In genomic region chr2:130291434-130291833, GRCm38 (mm10) we compare ENCODE assay signal across 8 mouse cellular contexts. TPM values are rescaled to one million over a fixed set of nuclear protein-coding genes. Genes with fewer than 3 reads are reported as not detected.
DNase-seq lines count a peak whose midpoint lies in the region; ATAC-seq and TF ChIP-seq lines count a peak whose summit lies in the region.

No protein-coding gene starts in this region.

- peak overlapping the region; percentile 33; the same call in 1 of the 2 replicates for H3K4me3 ChIP-seq in gastrocnemius, adult 2 months
- no peak overlapping the region for H3K4me3 ChIP-seq in forebrain, embryonic 12.5 days (replicated peaks)
- 0 out of 2 replicates have a peak overlapping the region, but pooled peaks have one; percentile 16 for H3K4me3 ChIP-seq in hindbrain, embryonic 10.5 days

- H3K36me3 ChIP-seq in forebrain, embryonic 12.5 days (replicated peaks), result no peaks in the 10 kb centered on the region
- H3K36me3 ChIP-seq in hindbrain, embryonic 10.5 days, result no peaks in the 10 kb centered on the region

- H3K4me1 ChIP-seq in forebrain, embryonic 12.5 days, result peaks cover 25% of the 10 kb centered on the region
- H3K4me1 ChIP-seq in hindbrain, embryonic 10.5 days (replicated peaks), result peaks cover 47% of the 10 kb centered on the region

- peak; percentile 21; the same call in 1 of the 2 replicates for ATAC-seq in forebrain, embryonic 12.5 days (ENCODE audit: low FRiP score)

- intact Hi-C loops in gastrocnemius, adult 2 months (cut with DNase I), result loop anchor here (1.0 to 5.0 kb wide), 2 partner anchors 71 to 120 kb away; no protein-coding TSS in a partner anchor
- intact Hi-C loops in gastrocnemius, postnatal 36 days (cut with DNase I), result loop anchor here (5.0 kb wide), 1 partner anchor 71 kb away; no protein-coding TSS in a partner anchor

- H3K27me3 ChIP-seq in forebrain, embryonic 12.5 days, result peaks cover 25% of the 10 kb centered on the region
- H3K27me3 ChIP-seq in hindbrain, embryonic 10.5 days (ENCODE audit: insufficient read depth, poor library complexity, severe bottlenecking), result peaks cover 35% of the 10 kb centered on the region

- no peak overlapping the region for H3K9ac ChIP-seq in forebrain, embryonic 12.5 days

- 20% methylated on average over 8 of the region's 8 CpGs for WGBS in forebrain, embryonic 12.5 days
- WGBS in hindbrain, embryonic 10.5 days, result 24% methylated on average over 8 of the region's 8 CpGs

- peak; percentile 47 for DNase-seq in gastrocnemius, adult 2 months
- DNase-seq in gastrocnemius, postnatal 36 days, result no peak
- peak; percentile 74 for DNase-seq in c-Kit-positive CD71-negative TER-119-negative erythroid progenitor cells, embryonic 14.5 days (ENCODE audit: low read depth)
- DNase-seq in hindbrain, embryonic 10.5 days (ENCODE audit: low spot score), result peak; percentile 59
- peak; percentile 77 to 80 for DNase-seq in layer of hippocampus, adult 8-10 months (ENCODE audit: low spot score in 2 of 2)
- DNase-seq in lung, postnatal 25 days (ENCODE audit: low spot score), result peak; percentile 73
- peak; percentile 71 for DNase-seq in right cerebral cortex, postnatal 14 days

- no peaks in the 10 kb centered on the region for H3K9me3 ChIP-seq in forebrain, embryonic 12.5 days
- no peaks in the 10 kb centered on the region for H3K9me3 ChIP-seq in hindbrain, embryonic 10.5 days

- no peak overlapping the region for H3K27ac ChIP-seq in gastrocnemius, adult 2 months
- H3K27ac ChIP-seq in forebrain, embryonic 12.5 days, result no peak overlapping the region
- H3K27ac ChIP-seq in hindbrain, embryonic 10.5 days, result no peak overlapping the region

- TF ChIP-seq CTCF in gastrocnemius, adult 2 months (IDR thresholded peaks at IDR 0.05), result peak; percentile 93

- no peak overlapping the region for H3K4me2 ChIP-seq in forebrain, embryonic 12.5 days

RNA-seq across cellular contexts. Expression of gene Ebf4, which starts 3.5 kb away (rescaled TPM):
- under 1 TPM; 0.26 to 0.47 TPM for total RNA-seq in gastrocnemius, adult 2 months (2021)
- under 1 TPM; 0.15 to 0.27 TPM for total RNA-seq in gastrocnemius, postnatal 36 days (2021)
- polyA plus RNA-seq in forebrain, embryonic 12.5 days (2016; fragmentation: Nextera tagmentation; extraction: Ambion mirVana), result 2.7 and 2.9 TPM in 2 replicates
- 0.95 and 0.98 TPM in 2 replicates for polyA plus RNA-seq in hindbrain, embryonic 10.5 days (2016; fragmentation: Nextera tagmentation; extraction: Ambion mirVana)
- total RNA-seq in layer of hippocampus, adult 8-10 months (2022), result 10 to 100 TPM; 11.0 to 12.6 (median 11.7) TPM

RNA-seq across cellular contexts. Expression of gene Idh3b, which starts 7.1 kb away (rescaled TPM):
- total RNA-seq in gastrocnemius, adult 2 months (2021), result 100 to 1,000 TPM; 416 to 563 TPM
- total RNA-seq in gastrocnemius, postnatal 36 days (2021), result 100 to 1,000 TPM; 448 to 491 TPM
- 130 TPM in 2 replicates for polyA plus RNA-seq in forebrain, embryonic 12.5 days (2016; fragmentation: Nextera tagmentation; extraction: Ambion mirVana)
- 126 and 130 TPM in 2 replicates for polyA plus RNA-seq in hindbrain, embryonic 10.5 days (2016; fragmentation: Nextera tagmentation; extraction: Ambion mirVana)
- 100 to 1,000 TPM; 294 to 326 (median 314) TPM for total RNA-seq in layer of hippocampus, adult 8-10 months (2022)

RNA-seq across cellular contexts. Expression of gene Nop56, which starts 17.2 kb away (rescaled TPM):
- total RNA-seq in gastrocnemius, adult 2 months (2021), result 10 to 100 TPM; 36.4 to 38.6 TPM
- 10 to 100 TPM; 24.8 to 32.5 TPM for total RNA-seq in gastrocnemius, postnatal 36 days (2021)
- polyA plus RNA-seq in forebrain, embryonic 12.5 days (2016; fragmentation: Nextera tagmentation; extraction: Ambion mirVana), result 366 and 374 TPM in 2 replicates
- 297 and 412 TPM in 2 replicates for polyA plus RNA-seq in hindbrain, embryonic 10.5 days (2016; fragmentation: Nextera tagmentation; extraction: Ambion mirVana)
- 100 to 1,000 TPM; 139 to 148 (median 143) TPM for total RNA-seq in layer of hippocampus, adult 8-10 months (2022)

Comparison
In these comparisons a context has a peak if more than half of its experiments do, and no peak if none do; other contexts are left out.
1. DNase-seq: peak in gastrocnemius, adult 2 months (single experiment), c-Kit-positive CD71-negative TER-119-negative erythroid progenitor cells, embryonic 14.5 days (single experiment), hindbrain, embryonic 10.5 days (single experiment), layer of hippocampus, adult 8-10 months (2 of 2), lung, postnatal 25 days (single experiment) and right cerebral cortex, postnatal 14 days (single experiment); none in gastrocnemius, postnatal 36 days (0 of 2).
2. RNA of gene Ebf4, which starts 3.5 kb away (total RNA-seq): 11.0 to 12.6 TPM in layer of hippocampus, adult 8-10 months; 0.26 to 0.47 TPM in gastrocnemius, adult 2 months and 0.15 to 0.27 TPM in gastrocnemius, postnatal 36 days; every median in the first group is over 4 times any median in the second.